Mouse (Mus musculus) embryo, embryonic 11 days (tissue): Measurements from ENCODE around the gene S100pbp.

Experiments used
- DNase-seq: peaks from one replicate; pipeline ENCODE4 v3.0.0-alpha.2; 2015

Gene S100pbp

DNA sequence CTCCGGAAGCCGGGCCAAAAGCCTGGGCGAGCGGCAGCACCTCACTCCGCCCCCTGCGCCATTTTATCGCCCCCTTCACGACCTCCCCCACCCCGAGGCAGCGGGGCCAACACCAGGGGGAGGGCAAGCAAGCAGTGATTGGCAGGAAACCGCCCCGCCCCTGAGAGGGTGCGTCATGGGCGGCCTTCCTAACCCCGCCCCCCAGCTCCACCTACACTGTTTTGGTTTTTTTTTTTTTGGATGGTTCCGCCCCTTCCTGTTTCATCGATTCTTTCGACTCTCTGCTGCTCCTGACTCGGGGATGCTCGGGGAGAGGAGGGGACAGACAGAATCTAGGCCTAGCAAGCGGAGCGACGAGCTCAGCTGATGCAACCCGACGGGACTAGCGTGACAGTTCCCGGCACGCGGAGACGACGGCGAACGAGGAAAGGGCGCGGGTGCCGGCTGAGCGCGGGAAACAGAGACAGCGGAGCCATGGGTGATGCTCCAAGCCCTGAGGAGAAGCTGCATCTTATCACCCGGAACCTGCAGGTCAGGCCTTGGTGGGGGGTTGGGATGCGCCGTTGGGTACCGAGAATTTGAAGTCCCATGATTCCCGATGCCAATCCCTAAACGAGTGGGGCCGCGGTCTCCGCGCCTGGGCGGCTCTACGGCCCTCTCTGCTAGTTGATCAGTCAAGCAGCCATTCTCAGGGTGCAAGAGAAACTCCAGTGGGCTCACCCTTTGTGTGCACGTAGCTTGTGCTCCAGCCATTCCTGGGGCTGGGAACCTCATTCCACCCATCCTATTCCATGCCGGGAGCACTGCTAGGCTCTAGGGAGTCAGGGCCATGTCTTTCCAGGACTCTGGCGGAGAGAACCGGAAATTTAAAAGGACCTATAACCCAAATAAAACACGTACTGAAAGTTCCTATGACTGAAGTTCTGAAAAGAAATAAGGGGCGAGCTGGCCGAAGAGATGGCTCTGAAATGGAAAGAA is at the start of gene S100pbp, which contains the start of gene Yars:
Gene S100pbp (minus strand): TSS at position 186 of the 978 bp plus-strand sequence.
Gene Yars (plus strand): TSS at position 219 of the 978 bp plus-strand sequence.
- peak; percentile 99 for DNase-seq

GRCm38 (mm10) chr4:129239075-129239474 is 49.5 kb upstream of the S100pbp start:
- peak; percentile 94 for DNase-seq

DNA sequence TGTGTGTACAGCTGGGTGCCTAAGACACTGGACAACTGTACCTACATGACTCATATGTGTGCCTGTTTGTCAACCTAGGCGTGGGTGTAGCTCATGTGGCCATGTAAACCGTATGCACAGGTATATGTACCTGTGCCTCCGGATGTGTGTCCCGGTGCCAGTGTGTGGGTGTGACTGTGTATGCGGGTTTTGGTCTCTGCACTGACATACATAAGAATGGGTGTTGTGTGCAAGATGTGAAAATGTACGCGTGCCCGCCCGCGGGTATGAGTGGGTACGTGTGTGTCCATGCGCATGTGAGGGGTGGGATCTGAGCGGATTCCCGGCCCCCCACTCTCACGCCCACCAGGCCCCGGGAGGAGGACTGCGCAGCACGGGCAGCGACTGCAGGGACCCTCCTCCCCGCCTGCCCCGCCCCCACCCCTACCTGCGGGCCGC is 49.1 kb upstream of the S100pbp start:
- DNase-seq = no peak

DNA sequence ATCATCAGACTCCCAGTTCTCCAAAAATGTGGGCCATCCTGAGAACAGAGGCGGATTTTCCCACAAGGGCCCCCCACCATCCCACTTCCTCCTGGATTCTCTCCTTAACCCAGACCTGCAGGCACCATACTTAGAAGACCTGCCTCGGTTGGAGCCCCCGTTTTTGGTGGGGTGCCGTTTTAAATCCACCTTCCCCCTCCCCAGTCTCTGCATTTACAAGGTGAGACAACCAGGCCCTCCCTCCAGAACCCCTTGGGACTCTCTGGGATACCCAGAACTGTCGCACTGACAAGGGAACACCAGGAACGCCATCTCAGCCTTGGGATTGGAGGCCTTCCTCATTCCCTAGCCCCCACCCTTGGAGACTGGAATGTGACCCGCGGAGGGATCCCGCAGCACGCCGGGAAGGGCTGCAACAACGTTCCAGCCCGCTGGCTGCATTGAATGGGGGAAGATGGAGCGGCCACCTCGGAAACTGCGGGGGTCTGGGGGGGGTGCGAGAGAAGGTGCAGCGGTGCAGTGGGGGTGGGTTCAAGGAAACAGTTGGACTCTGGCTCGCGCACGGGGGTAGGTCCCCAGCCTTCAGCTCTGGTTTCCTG is 48.4 kb upstream of the S100pbp start:
- peak; percentile 79 for DNase-seq

GRCm38 (mm10) chr4:129236236-129236813 is 46.8 kb upstream of the S100pbp start:
- no peak for DNase-seq

DNA sequence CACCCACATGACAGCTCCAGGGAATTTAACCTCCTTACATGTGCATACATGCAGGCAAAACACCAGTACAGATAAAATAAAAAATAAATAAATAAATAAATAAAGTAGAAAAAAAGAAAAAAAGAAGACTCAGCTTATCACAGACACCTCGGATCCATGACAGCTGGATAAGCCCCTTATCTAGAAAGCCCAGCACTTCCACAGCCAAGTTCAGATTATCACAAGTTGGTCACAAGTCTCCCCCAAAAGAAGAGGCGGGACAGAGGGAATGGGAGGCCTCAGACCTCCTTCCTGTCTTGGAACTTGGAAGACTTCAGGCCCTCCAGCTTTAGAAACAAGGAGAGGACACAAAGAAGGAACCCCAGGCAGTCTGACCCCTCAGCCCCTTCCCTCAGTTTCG is 45.6 kb upstream of the S100pbp start:
- no peak for DNase-seq

DNA sequence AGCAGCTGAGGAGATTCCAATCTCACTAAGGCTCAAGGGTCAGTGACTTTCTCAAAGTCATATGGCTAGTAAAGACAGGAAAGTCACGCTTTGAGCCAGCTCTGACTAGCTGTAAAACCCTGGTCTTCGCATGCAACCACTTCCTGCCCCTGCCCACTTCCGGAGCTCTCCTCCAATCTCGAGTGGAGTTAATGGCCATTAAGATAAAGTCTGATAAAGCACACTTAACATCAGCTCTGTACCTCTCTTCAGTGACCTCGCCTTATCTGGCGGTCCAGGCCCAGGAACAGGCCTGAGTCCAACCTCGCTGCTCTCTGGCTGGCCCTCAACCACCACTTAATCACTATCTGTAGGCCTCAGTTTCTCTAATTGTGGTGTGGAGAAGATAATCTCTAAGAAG is 45.0 kb upstream of the S100pbp start:
- no peak for DNase-seq

- DNase-seq = no peak
Observed at GRCm38 (mm10) chr4:129232561-129233360, 43.2 kb upstream of the S100pbp start.

- DNase-seq = no peak
Observed at GRCm38 (mm10) chr4:129231594-129232450, 42.3 kb upstream of the S100pbp start.

- DNase-seq = no peak
Observed at GRCm38 (mm10) chr4:129230926-129231325, 41.4 kb upstream of the S100pbp start.

GRCm38 (mm10) chr4:129227985-129228381 is 38.5 kb upstream of the S100pbp start:
- peak; percentile 29 for DNase-seq

DNA sequence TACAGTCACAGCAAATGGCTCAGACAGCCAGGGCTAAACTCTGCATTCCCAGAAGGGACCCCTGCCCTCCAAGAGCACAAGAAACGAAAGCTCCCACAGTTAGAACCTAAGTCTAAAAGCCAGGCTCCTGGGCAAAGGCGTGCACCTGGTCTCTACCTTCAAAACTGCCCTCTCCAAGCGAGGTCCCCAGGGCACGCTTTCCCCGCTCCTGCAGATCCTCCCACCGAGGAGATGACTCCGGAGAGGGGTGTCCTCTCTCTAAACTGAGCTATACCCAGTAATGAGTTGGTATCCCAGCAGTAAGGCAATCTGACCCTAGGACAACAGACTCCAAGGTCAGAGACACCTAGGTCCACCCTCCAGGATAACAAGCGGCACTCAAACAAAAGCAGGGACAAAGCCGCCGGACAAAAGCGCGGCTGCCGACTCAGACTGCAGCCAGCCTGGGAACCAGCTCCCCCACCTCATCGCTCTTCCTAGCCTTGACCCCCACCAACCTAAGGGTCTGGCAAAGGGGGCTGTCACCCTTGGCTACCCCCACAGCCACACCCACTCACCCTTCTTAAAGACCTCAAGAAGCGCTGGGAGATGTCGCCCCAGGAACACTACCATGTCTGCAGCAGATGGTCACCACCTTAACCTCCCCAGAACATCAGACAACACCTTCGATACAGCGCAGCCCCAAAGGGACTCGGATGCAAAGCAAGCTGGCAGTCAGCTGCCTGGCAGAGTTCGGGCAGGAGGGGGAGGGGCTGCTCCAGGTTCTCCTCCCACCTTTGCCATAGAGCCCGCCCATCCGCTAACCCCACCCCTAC is 37.9 kb upstream of the S100pbp start:
- peak; percentile 31 for DNase-seq

DNA sequence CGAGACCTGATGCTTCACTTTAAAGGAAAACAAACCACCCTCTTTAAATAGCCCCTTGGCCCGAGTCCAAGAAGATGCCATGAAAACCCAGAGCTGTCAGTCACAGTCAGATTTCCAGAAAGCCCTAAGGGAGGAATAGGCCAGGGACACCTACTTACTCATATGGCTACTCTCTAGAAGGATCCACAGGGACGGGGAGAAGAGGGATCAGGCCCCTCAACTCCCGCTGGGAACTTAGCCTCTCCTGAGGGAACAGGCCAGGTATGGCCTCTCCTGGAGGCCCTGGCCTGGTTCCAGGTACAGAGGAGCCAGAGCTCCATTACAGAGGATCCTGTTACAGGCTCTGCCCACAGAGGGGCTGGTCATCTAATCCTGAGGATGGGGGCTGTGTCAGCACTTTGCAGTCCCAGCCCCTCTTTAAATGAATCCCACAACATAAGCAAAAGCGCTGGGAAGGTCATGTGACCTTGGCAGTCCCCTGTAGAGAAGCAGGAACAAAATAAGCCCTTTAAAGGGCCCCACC is 37.0 kb upstream of the S100pbp start:
- DNase-seq = peak; percentile 27

- no peak for DNase-seq
Observed at GRCm38 (mm10) chr4:129225315-129225714, 35.8 kb upstream of the S100pbp start.

DNA sequence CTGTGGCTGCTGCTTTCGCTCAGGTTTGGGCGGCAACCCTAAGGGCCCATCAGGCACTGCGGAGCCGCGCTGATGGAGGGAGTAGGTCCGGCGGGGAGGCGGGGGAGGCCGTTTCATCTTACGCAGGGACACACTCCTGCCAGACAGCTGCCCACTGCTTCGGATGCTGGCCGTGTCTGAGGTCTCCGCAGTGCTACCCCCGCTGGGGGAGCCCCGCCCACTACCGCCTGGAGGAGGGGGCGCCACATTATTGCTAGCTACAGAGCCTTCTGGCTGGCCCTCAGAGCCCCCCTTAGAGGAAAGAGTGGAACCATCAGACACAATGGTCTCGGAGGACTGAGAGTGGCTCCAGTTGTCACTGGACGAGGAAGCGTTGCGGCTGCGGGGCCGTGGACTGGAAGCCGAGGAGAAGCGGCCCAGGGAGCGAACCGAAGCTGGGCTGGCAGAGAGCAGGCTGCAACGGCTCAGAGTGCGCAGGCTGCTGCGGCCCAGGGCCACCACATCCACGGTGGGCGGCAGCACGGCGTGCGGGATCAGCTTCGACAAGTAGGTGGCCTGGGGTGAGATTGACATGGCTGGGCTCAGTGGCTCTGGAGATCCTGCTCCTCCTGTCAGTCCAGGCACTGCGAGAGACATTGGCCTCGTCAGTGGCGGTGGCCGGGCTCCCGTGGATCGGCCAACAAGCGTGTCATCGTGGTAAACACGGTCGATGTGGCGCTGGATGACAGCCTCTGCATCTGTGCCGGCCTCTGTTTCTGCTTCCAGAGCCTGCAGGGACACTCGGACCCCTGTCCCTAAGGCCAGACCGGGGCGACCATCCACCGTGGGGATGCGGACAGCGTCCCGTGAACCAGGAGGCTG is 34.1 kb upstream of the S100pbp start:
- DNase-seq = peak; percentile 70

DNA sequence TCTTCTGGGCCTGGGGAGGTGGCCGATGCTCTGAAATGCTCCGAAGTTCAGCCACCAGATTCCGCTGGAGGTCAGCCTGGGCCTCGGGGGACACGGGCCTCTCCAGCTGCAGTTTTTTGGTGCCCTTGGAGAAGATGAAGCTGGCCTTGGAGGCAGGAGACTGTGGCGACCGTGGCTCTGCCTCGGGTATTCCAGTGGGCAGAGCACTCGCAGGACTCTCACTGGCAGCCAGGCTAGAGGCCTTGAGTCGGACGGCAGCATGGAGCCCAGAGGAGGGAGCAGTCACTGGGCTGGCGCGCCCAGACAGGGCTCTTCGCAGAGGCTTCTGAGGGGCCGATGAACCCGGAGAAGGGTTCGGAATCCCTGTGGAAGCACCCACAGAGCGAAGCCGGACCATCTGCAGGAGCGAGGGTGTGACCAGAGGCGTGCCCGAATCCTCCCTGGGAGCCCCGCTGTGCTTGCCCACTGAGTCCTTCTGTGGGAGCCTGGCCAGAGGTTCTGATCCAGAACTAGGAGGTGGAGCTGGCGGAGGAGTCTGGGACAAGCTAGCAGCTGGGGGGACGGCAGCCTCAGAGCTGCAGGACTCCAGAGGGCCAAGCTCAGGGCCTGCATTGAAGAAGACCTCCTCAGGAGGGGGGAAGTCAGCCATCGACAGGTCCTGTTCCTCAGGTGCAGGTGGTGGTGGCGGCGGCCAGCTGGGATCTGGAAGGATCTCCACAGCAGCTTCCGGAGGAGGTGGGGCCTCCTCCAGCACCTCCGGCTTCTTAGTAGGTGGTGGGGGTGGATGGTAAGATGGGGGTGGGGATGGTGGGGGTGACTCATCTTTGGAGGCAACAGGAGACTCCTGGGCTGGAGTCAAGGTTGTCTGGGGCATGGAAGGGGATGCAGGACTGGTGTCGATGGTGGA is 32.7 kb upstream of the S100pbp start:
- no peak for DNase-seq

GRCm38 (mm10) chr4:129221097-129222010 is 31.8 kb upstream of the S100pbp start:
- no peak for DNase-seq
